Mouse (Mus musculus): ENCODE measurements around the gene Tmem185b. TPM values are rescaled to one million over a fixed set of nuclear protein-coding genes. Genes with fewer than 3 reads are reported as not detected.

Gene Tmem185b
- polyA plus RNA-seq, 1 experiment from 2014 or later, result 22.1 TPM

DNA sequence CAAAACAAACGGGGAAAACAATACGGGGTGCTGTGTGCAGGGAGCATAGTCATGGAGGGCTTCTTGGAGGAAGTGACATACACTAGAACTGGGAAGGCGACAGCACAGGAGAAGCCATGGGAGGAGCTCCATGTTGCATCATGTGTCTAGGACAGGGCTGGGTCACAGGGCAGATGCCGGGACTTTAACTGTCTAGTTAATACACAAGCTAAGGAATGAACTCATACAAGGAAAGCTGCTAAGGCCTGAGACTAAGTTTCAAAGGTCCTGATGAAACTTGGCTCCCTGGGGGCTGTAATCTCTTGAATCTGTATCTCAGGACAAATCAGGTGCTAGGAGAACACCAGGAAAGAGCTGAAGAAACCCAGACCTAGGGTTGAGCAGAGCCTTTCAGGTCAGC lies 3.2 kb upstream of the Tmem185b start:
- Histone ChIP-seq H3K4me1 (peaks cover 39% of the 10 kb centered on the region), H3K9me3 (peaks cover 10% of the 10 kb centered on the region; the same call in 1 of the 2 replicates), H3K27me3 (replicated peaks) (no peaks in the 10 kb centered on the region), H3K4me2 (no peak overlapping the region), H3K36me3 (peaks cover 12% of the 10 kb centered on the region), H3K4me3 (no peak overlapping the region), H3K27ac (replicated peaks) (no peak overlapping the region), H3K9ac (no peak overlapping the region)
- ATAC-seq (ENCODE audit: extremely low read depth, insufficient number of reproducible peaks, low FRiP score, low TSS enrichment), result no peak
- 78% methylated on average over 4 of the region's 4 CpGs for WGBS

DNA sequence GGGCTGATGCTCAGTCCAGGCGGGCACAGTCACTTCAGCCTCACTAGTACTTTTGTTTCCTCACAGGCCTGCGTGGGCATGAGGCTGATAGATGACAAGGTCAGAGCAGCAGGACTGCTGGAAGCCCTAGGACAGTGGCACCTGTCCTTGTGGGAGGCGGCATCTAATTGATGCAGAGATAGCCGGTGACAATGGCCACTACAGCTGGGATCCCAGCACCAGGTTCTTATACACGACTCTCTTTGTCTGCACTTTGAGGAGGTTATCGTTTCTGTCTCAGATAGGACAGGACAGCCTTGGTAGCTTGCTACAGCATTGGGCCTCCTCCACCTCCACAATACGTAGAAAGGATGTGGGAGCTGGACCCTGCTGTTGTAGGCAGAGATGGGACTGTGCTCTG lies 2.6 kb upstream of the Tmem185b start:
- Histone ChIP-seq H3K27me3 (replicated peaks) (no peaks in the 10 kb centered on the region), H3K4me3 (no peak overlapping the region), H3K4me2 (no peak overlapping the region), H3K9ac (no peak overlapping the region), H3K9me3 (peaks cover 10% of the 10 kb centered on the region; the same call in 1 of the 2 replicates), H3K4me1 (peaks cover 33% of the 10 kb centered on the region), H3K36me3 (peaks cover 19% of the 10 kb centered on the region), H3K27ac (replicated peaks) (no peak overlapping the region)
- WGBS, result 74% methylated on average over 7 of the region's 7 CpGs
- no peak for ATAC-seq (ENCODE audit: extremely low read depth, insufficient number of reproducible peaks, low FRiP score, low TSS enrichment)

DNA sequence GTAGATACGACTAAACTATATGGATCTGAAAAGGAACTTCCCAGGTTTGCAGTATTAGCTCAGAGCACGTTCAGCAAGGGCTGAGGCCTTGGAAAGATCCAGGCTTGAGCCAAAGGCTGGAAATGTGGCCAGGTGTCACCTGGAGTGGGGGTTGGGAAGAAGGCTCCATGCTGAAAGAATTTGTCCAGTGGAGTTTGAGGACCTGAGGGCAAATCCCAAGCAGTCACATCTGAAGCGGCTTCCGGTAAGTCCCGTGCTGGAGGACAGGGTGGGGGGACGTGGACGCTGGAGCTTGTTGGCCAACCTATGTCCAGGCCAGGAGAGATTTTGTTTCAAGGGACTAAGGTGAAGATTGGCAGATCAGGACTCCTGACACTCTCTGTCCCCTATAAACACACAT lies 2.1 kb upstream of the Tmem185b start:
- no peak overlapping the region for H3K4me3 ChIP-seq
- H3K36me3 ChIP-seq, result peaks cover 23% of the 10 kb centered on the region
- 88% methylated on average over 7 of the region's 7 CpGs for WGBS
- peaks cover 31% of the 10 kb centered on the region for H3K4me1 ChIP-seq
- H3K27ac ChIP-seq (replicated peaks), result no peak overlapping the region
- H3K4me2 ChIP-seq, result no peak overlapping the region
- no peaks in the 10 kb centered on the region for H3K27me3 ChIP-seq (replicated peaks)
- H3K9me3 ChIP-seq, result peaks cover 10% of the 10 kb centered on the region; the same call in 1 of the 2 replicates
- H3K9ac ChIP-seq, result no peak overlapping the region
- no peak for ATAC-seq (ENCODE audit: extremely low read depth, insufficient number of reproducible peaks, low FRiP score, low TSS enrichment)

DNA sequence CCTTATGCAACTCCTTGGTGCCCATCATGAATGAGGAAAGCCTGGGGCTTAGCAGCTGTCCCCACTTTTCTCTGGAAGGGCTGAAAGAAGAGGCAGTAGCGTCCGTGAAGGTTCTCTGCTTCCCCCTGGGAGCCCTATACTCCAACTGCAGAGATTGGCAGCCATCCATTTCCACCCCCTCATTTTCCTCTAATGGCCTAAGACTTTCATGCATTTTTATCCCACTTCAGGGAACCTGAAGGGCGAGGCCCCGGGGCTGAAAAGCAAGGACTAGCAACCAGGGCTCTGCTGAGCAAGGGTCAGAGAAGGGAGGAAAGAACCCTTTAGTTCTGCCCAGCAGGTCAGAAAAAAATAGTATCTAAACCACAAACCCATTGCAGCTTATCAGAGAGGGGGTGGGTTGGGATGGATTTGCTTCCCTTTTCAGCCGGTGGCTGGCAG lies 936 bp upstream of the Tmem185b start:
- WGBS, result 13% methylated on average over 5 of the region's 5 CpGs
- no peak for ATAC-seq (ENCODE audit: extremely low read depth, insufficient number of reproducible peaks, low FRiP score, low TSS enrichment)

DNA sequence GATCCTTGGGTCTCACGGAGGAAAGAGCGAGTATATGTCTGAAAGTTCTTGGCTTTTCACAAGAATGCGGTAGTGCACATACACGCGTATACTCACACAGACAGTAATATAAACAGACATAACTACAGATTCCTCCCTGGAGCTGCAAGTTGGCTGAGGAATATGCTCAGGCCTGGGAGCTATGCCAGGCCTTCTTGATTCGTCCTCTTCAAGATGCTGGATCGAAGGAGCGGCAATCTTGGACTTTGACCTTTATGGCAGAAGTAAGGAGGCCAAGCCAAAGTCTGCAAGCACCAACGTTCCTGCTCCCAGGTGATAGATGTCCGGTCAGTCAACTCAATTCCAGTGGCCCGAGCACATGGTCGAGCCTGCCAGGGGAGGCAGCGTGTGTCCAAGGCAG lies 5.0 kb downstream of the Tmem185b start:
- ATAC-seq (ENCODE audit: extremely low read depth, insufficient number of reproducible peaks, low FRiP score, low TSS enrichment), result no peak
- Histone ChIP-seq H3K27me3 (replicated peaks) (no peaks in the 10 kb centered on the region), H3K4me3 (no peak overlapping the region), H3K4me2 (no peak overlapping the region), H3K36me3 (peaks cover 34% of the 10 kb centered on the region), H3K4me1 (peaks cover 26% of the 10 kb centered on the region), H3K9ac (no peak overlapping the region), H3K27ac (replicated peaks) (no peak overlapping the region), H3K9me3 (peaks cover 10% of the 10 kb centered on the region)
- 85% methylated on average over 13 of the region's 13 CpGs for whole genome bisulfite sequencing

More for the DNA sequence above, 936 bp upstream of the Tmem185b start:
- Histone ChIP-seq H3K36me3 (peaks cover 34% of the 10 kb centered on the region), H3K9ac (peak overlapping the region; percentile 90), H3K9me3 (peaks cover 10% of the 10 kb centered on the region), H3K4me1 (peaks cover 31% of the 10 kb centered on the region), H3K4me3 (peak overlapping the region; percentile 77), H3K4me2 (peak overlapping the region; percentile 95), H3K27ac (replicated peaks) (peak overlapping the region; percentile 89), H3K27me3 (replicated peaks) (no peaks in the 10 kb centered on the region)

DNA sequence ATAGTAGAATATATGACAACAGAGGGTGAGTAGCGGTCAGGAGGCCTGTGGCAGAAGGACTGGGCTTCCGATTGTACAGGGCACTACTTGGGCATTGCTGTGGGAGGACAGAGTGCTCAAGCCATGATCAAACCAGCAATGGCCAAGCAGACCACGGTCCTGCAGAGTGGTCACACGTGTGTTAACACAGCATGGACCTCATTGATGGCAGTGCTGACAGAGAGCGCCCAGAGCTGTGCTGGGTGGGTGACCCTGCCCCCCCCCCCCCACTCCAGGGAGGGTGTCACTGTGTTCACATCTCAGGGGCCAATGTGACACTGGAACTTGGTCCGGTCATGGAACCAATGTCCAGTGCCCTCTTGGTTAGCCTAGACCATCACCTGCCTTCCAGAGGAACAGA lies 6.2 kb downstream of the Tmem185b start:
- no peak for ATAC-seq (ENCODE audit: extremely low read depth, insufficient number of reproducible peaks, low FRiP score, low TSS enrichment)
- Histone ChIP-seq H3K4me3 (no peak overlapping the region), H3K9ac (no peak overlapping the region), H3K27ac (replicated peaks) (no peak overlapping the region), H3K4me2 (no peak overlapping the region), H3K27me3 (replicated peaks) (no peaks in the 10 kb centered on the region), H3K4me1 (peaks cover 26% of the 10 kb centered on the region), H3K36me3 (peaks cover 28% of the 10 kb centered on the region), H3K9me3 (peaks cover 2% of the 10 kb centered on the region)
- 88% methylated on average over 6 of the region's 6 CpGs for WGBS

DNA sequence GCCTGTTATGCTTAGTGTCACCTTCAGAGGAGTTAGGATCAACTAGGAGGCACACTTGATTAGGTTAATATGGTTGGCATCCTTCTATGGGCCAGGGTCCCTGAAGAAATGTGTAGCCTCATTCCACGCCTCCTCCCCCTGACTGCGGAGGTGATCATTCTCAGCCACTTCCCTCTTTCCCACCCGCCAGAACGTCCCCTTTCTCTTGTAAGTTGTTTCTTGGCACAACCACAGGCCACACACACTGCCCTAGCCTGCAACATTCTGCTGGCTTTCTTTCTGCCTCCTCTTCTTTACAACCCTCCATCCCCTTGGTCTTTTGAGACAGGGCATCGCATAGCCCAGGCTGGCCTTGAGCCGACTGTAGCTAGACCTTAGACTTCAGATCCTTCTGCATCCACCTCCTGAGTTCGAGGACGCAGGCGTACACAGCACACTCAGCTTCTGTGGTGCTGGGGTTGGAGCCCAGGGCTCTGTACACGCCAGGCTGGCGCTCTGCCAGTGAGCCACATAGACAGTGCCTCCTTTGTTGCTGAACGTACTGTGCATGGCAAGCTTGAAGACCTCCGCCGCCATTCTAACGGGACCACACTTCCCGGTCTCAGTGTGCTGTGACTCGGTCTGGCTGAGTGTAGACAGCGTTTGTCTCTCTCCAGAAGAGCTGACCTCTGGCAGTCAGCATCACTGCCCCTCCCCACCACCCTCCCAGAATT lies 7.3 kb downstream of the Tmem185b start:
- ATAC-seq (ENCODE audit: extremely low read depth, insufficient number of reproducible peaks, low FRiP score, low TSS enrichment), result no peak
- H3K27ac ChIP-seq (replicated peaks), result no peak overlapping the region
- 82% methylated on average over 18 of the region's 18 CpGs for WGBS

DNA sequence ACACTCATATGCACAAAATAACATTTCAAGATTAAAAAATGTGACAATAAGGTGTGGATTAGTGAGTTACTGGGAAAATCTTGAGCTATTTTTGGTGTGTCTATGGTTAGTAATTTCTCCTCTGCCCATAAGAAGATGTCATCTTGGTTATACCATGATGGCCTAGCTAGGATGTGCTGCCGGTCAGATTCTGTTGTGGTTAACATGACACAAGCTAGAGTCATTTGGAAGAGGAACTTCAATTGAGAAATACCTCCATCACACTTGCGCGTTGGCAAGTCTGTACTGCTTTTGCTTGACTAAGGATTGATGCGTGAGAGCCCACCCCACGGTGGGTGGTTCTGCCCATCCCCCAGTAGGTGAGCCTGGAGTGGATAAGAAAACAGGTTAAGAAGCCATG lies 8.4 kb downstream of the Tmem185b start:
- ATAC-seq (ENCODE audit: extremely low read depth, insufficient number of reproducible peaks, low FRiP score, low TSS enrichment), result no peak
- no peak overlapping the region for H3K9ac ChIP-seq
- H3K27ac ChIP-seq (replicated peaks), result no peak overlapping the region
- no peak overlapping the region for H3K4me3 ChIP-seq
- peaks cover 23% of the 10 kb centered on the region for H3K4me1 ChIP-seq
- 89% methylated on average over 5 of the region's 5 CpGs for WGBS
- peaks cover 6% of the 10 kb centered on the region for H3K36me3 ChIP-seq
- H3K4me2 ChIP-seq, result no peak overlapping the region
- no peaks in the 10 kb centered on the region for H3K27me3 ChIP-seq (replicated peaks)
- no peaks in the 10 kb centered on the region; the same call in 1 of the 2 replicates for H3K9me3 ChIP-seq

More for the DNA sequence above, 7.3 kb downstream of the Tmem185b start:
- no peak overlapping the region for H3K4me2 ChIP-seq
- H3K9ac ChIP-seq, result no peak overlapping the region
- H3K4me1 ChIP-seq, result peaks cover 23% of the 10 kb centered on the region
- no peak overlapping the region for H3K4me3 ChIP-seq
- no peaks in the 10 kb centered on the region; the same call in 1 of the 2 replicates for H3K9me3 ChIP-seq
- H3K27me3 ChIP-seq (replicated peaks), result no peaks in the 10 kb centered on the region
- peaks cover 17% of the 10 kb centered on the region for H3K36me3 ChIP-seq

DNA sequence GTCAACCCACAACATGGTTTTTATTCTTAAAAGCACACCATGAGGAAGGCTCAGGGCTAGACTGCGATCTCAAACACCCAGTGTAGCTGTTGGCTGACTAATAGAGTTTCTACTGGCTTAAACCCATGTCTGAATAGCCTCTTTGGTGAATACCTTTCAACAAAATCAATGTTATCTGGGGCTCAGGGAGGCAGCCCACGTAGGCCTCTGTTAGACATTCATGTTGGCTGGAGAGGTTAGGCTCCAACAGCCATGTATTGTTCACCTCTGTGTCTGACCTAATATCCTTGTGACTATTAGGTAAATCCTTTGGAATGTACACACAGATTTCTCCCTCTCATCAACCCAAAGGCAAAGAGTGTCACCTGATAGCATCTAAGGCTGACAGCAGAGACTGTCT lies 10.2 kb downstream of the Tmem185b start:
- peak overlapping the region; percentile 82 for H3K27ac ChIP-seq (replicated peaks)
- 25% methylated on average over 2 of the region's 2 CpGs for WGBS

DNA sequence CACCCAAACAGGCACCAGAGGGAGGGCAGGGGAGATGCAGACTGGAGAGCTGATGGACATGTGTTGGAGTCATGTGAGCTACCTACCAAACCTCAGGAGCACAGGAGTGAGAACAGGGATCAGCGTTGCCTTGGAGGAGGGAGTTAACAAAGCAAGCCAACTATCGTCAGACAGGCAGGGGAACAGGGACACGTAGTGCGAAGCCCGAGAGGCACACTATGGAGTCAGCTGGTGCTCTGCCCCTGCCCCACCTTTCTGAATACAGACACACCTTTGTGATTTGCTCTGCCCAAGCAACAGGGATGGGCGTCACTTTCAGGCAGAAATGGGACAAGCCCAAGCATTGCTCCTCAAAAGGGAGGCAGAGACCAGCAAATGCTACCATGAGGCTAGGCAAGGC lies 11.7 kb downstream of the Tmem185b start:
- 81% methylated on average over 6 of the region's 6 CpGs for WGBS
- H3K4me2 ChIP-seq, result no peak overlapping the region
- no peak overlapping the region for H3K9ac ChIP-seq
- H3K27ac ChIP-seq (replicated peaks), result no peak overlapping the region
- no peaks in the 10 kb centered on the region for H3K27me3 ChIP-seq (replicated peaks)
- peaks cover 3% of the 10 kb centered on the region; the same call in 1 of the 2 replicates for H3K36me3 ChIP-seq
- H3K4me3 ChIP-seq, result no peak overlapping the region
- no peak for ATAC-seq (ENCODE audit: extremely low read depth, insufficient number of reproducible peaks, low FRiP score, low TSS enrichment)
- peaks cover 38% of the 10 kb centered on the region for H3K4me1 ChIP-seq
- no peaks in the 10 kb centered on the region for H3K9me3 ChIP-seq

More for the DNA sequence above, 10.2 kb downstream of the Tmem185b start:
- Histone ChIP-seq H3K9ac (no peak overlapping the region), H3K4me2 (peak overlapping the region; percentile 34), H3K9me3 (no peaks in the 10 kb centered on the region), H3K27me3 (replicated peaks) (no peaks in the 10 kb centered on the region), H3K36me3 (no peaks in the 10 kb centered on the region), H3K4me1 (peaks cover 29% of the 10 kb centered on the region), H3K4me3 (no peak overlapping the region; the same call in 1 of the 2 replicates)
- ATAC-seq (ENCODE audit: extremely low read depth, insufficient number of reproducible peaks, low FRiP score, low TSS enrichment), result 0 out of 2 replicates have a peak, but pooled peaks have one; percentile 23

DNA sequence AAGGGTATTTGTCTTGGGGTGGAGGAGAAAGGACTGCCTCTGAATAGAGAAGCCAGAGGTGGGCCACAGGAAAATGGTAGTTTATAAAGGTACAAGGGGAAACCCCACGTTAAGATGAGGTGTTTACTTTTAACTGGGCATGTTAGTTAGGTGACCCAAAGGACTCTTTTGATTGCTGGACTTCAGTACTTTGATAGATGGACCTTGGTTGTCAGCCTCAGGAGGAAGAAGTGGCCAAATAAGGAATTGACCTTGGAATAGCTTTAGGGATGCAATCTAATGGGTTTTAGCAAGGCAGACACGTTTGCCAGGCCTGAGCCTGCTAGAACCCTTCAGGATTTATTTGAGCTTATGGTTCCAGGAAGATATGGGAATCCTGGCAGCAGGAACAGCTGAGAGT lies 13.3 kb downstream of the Tmem185b start:
- H3K4me3 ChIP-seq, result no peak overlapping the region
- no peak overlapping the region for H3K9ac ChIP-seq
- H3K27ac ChIP-seq (replicated peaks), result no peak overlapping the region
- 57% methylated on average over 2 of the region's 2 CpGs for WGBS
- H3K9me3 ChIP-seq, result no peaks in the 10 kb centered on the region
- ATAC-seq (ENCODE audit: extremely low read depth, insufficient number of reproducible peaks, low FRiP score, low TSS enrichment), result no peak
- H3K27me3 ChIP-seq (replicated peaks), result no peaks in the 10 kb centered on the region
- peaks cover 6% of the 10 kb centered on the region; the same call in 1 of the 2 replicates for H3K36me3 ChIP-seq
- peaks cover 39% of the 10 kb centered on the region for H3K4me1 ChIP-seq
- no peak overlapping the region for H3K4me2 ChIP-seq
